Mouse (Mus musculus) lung, adult 2 months (tissue): ENCODE measurements around the gene Nfya. TPM values are rescaled to one million over a fixed set of nuclear protein-coding genes. Genes with fewer than 3 reads are reported as not detected.

Source experiments
- DNase-seq: peaks from one replicate; pipeline ENCODE4 v3.0.0; 2022
- H3K4me1 ChIP-seq: fragments of 200-500 bp; 2 replicates; pipeline ENCODE4 v1.6.1; 2011; ENCODE audit warnings: low read length; ENCODE audit not compliant: control insufficient read depth, insufficient read depth
- H3K4me3 ChIP-seq: fragments of 200-500 bp; replicated peaks from 2 replicates; pipeline ENCODE3; 2011; ENCODE audit warnings: low read depth, mild to moderate bottlenecking, control low read depth, low read length; ENCODE audit errors: extremely low read depth
- CTCF ChIP-seq: fragments of 200-500 bp; IDR thresholded peaks from 2 replicates; pipeline ENCODE4 v1.5.1; 2011; ENCODE audit warnings: mild to moderate bottlenecking, low read length, control low read depth; ENCODE audit not compliant: insufficient read depth
- POLR2A ChIP-seq: fragments of 200-500 bp; IDR thresholded peaks from 2 replicates; pipeline ENCODE4 v1.6.1; 2011; ENCODE audit warnings: low read depth, mild to moderate bottlenecking, control low read depth, low read length, borderline replicate concordance; ENCODE audit errors: extremely low read depth
- WGBS: fragments of 180-500 bp; shearing (Covaris S2); methylation state at CpG from one replicate; pipeline ENCODE4 v1.1.7; 2018; 5-methylcytosine and 5-hydroxymethylcytosine counted together
- polyA plus RNA-seq: library from polyadenylated mRNA; depleted of rRNA; stranded (reverse); fragments of >200 nt; gene quantifications from 2 replicates; pipeline ENCODE4 v1.2.3, GENCODE M21; 2012

Gene Nfya
- polyA plus RNA-seq, 1 experiment, result 64.4 TPM

- TF ChIP-seq POLR2A (no peak), CTCF (no peak)
- no peak within 1 kb of the TSS for H3K4me3 ChIP-seq
- peaks cover 8% of the 10 kb centered on the region for H3K4me1 ChIP-seq
- DNase-seq, result no peak
- 58% methylated on average over 16 of the region's 16 CpGs for WGBS
Observed at GRCm38 (mm10) chr17:48432158-48432980, 22.7 kb upstream of the Nfya start, which contains the start of gene Apobec2. TSS of gene Apobec2 (minus strand) at chr17:48432930.

- H3K4me3 ChIP-seq, result no peak overlapping the region
- no peak for DNase-seq
- no peak for TF ChIP-seq CTCF
- no peak for TF ChIP-seq POLR2A
- peaks cover 8% of the 10 kb centered on the region for H3K4me1 ChIP-seq
- WGBS, result 76% methylated on average over 5 of the region's 5 CpGs
Observed at GRCm38 (mm10) chr17:48431054-48431453, 21.3 kb upstream of the Nfya start.

- DNase-seq, result no peak
- Histone ChIP-seq H3K4me1 (peaks cover 12% of the 10 kb centered on the region), H3K4me3 (no peak overlapping the region)
- 0 out of 2 replicates have a peak, but pooled peaks have one; percentile 9 for TF ChIP-seq POLR2A
- TF ChIP-seq CTCF, result no peak
- WGBS, result 23% methylated on average over 5 of the region's 5 CpGs
Observed at GRCm38 (mm10) chr17:48430394-48430793, 20.7 kb upstream of the Nfya start.

GRCm38 (mm10) chr17:48427852-48428530 is 18.3 kb upstream of the Nfya start:
- H3K4me1 ChIP-seq, result peaks cover 12% of the 10 kb centered on the region
- 58% methylated on average over 11 of the region's 11 CpGs for WGBS
- no peak for TF ChIP-seq POLR2A
- TF ChIP-seq CTCF, result no peak
- no peak overlapping the region for H3K4me3 ChIP-seq
- no peak for DNase-seq

GRCm38 (mm10) chr17:48426991-48427750 is 17.5 kb upstream of the Nfya start:
- Histone ChIP-seq H3K4me1 (peaks cover 12% of the 10 kb centered on the region), H3K4me3 (no peak overlapping the region)
- TF ChIP-seq CTCF (no peak), POLR2A (no peak)
- no peak for DNase-seq
- 53% methylated on average over 13 of the region's 13 CpGs for WGBS

GRCm38 (mm10) chr17:48425823-48426612 is 16.3 kb upstream of the Nfya start:
- DNase-seq, result no peak
- 14% methylated on average over 9 of the region's 9 CpGs for WGBS
- TF ChIP-seq CTCF, result no peak
- no peak for TF ChIP-seq POLR2A
- Histone ChIP-seq H3K4me1 (peaks cover 10% of the 10 kb centered on the region), H3K4me3 (no peak overlapping the region)

GRCm38 (mm10) chr17:48424237-48424636 is 14.5 kb upstream of the Nfya start:
- H3K4me3 ChIP-seq, result no peak overlapping the region
- 89% methylated on average over 9 of the region's 9 CpGs for WGBS
- DNase-seq, result no peak
- peaks cover 4% of the 10 kb centered on the region; the same call in 1 of the 2 replicates for H3K4me1 ChIP-seq
- TF ChIP-seq CTCF, result no peak
- TF ChIP-seq POLR2A, result no peak

GRCm38 (mm10) chr17:48419571-48419970 is 9.9 kb upstream of the Nfya start:
- no peak for DNase-seq
- TF ChIP-seq CTCF (no peak), POLR2A (no peak)
- WGBS, result 67% methylated on average over 2 of the region's 2 CpGs

GRCm38 (mm10) chr17:48418781-48419180 is 9.1 kb upstream of the Nfya start:
- no peak for DNase-seq
- H3K4me3 ChIP-seq, result no peak overlapping the region
- no peaks in the 10 kb centered on the region; the same call in 1 of the 2 replicates for H3K4me1 ChIP-seq
- TF ChIP-seq POLR2A, result no peak
- no peak for TF ChIP-seq CTCF
- 67% methylated on average over 1 of the region's 1 CpGs for WGBS

More at GRCm38 (mm10) chr17:48419571-48419970, 9.9 kb upstream of the Nfya start:
- Histone ChIP-seq H3K4me1 (no peaks in the 10 kb centered on the region; the same call in 1 of the 2 replicates), H3K4me3 (no peak overlapping the region)
